Mouse (Mus musculus): ENCODE results near the gene Ly6g5b. TPM values are rescaled to one million over a fixed set of nuclear protein-coding genes. Genes with fewer than 3 reads are reported as not detected.

Gene Ly6g5b
- polyA plus RNA-seq, 1 experiment from 2014 or later = 0.40 TPM

GRCm38 (mm10) chr17:35088825-35089644, 26.2 kb downstream of the Ly6g5b start, which contains the start of gene Abhd16a:
Gene Abhd16a (plus strand): TSS chr17:35089263.
- Histone ChIP-seq H3K9ac (peak within 1 kb of the TSS; percentile 87), H3K4me2 (peak within 1 kb of the TSS; percentile 83), H3K9me3 (no peaks in the 10 kb centered on the region), H3K4me1 (peaks cover 22% of the 10 kb centered on the region), H3K27me3 (replicated peaks) (no peaks in the 10 kb centered on the region), H3K4me3 (peak within 1 kb of the TSS; percentile 73), H3K36me3 (peaks cover 34% of the 10 kb centered on the region), H3K27ac (replicated peaks) (peak within 1 kb of the TSS; percentile 92)
- 4% methylated on average over 52 of the region's 67 CpGs for WGBS
- peak; percentile 96 for ATAC-seq (ENCODE audit: extremely low read depth, insufficient number of reproducible peaks, low FRiP score, low TSS enrichment)

- no peak overlapping the region for H3K27ac ChIP-seq (replicated peaks)
- no peak for ATAC-seq (ENCODE audit: extremely low read depth, insufficient number of reproducible peaks, low FRiP score, low TSS enrichment)
- no peak overlapping the region for H3K4me2 ChIP-seq
- H3K9me3 ChIP-seq = no peaks in the 10 kb centered on the region
- H3K9ac ChIP-seq = no peak overlapping the region
- H3K4me1 ChIP-seq = peaks cover 22% of the 10 kb centered on the region
- H3K27me3 ChIP-seq (replicated peaks) = peaks cover 6% of the 10 kb centered on the region
- 34% methylated on average over 2 of the region's 2 CpGs for WGBS
- H3K36me3 ChIP-seq = peaks cover 25% of the 10 kb centered on the region
- no peak overlapping the region for H3K4me3 ChIP-seq
These were observed 27.1 kb downstream of the Ly6g5b start for GRCm38 (mm10) chr17:35088151-35088550.

GRCm38 (mm10) chr17:35085208-35085865, 29.9 kb downstream of the Ly6g5b start, which contains the start of gene Ly6g6f:
Gene Ly6g6f (minus strand): TSS chr17:35085610.
- 43% methylated on average over 7 of the region's 7 CpGs for WGBS
- H3K4me1 ChIP-seq = peaks cover 16% of the 10 kb centered on the region
- no peak within 1 kb of the TSS for H3K27ac ChIP-seq (replicated peaks)
- no peak within 1 kb of the TSS for H3K9ac ChIP-seq
- no peaks in the 10 kb centered on the region for H3K36me3 ChIP-seq
- no peak within 1 kb of the TSS for H3K4me3 ChIP-seq
- H3K9me3 ChIP-seq = no peaks in the 10 kb centered on the region
- no peak for ATAC-seq (ENCODE audit: extremely low read depth, insufficient number of reproducible peaks, low FRiP score, low TSS enrichment)
- H3K27me3 ChIP-seq (replicated peaks) = peaks cover 21% of the 10 kb centered on the region
- H3K4me2 ChIP-seq = no peak within 1 kb of the TSS

GRCm38 (mm10) chr17:35083929-35084497, 31.2 kb downstream of the Ly6g5b start:
- 52% methylated on average over 3 of the region's 3 CpGs for WGBS
- Histone ChIP-seq H3K4me3 (no peak overlapping the region), H3K9ac (no peak overlapping the region), H3K36me3 (no peaks in the 10 kb centered on the region), H3K27ac (replicated peaks) (no peak overlapping the region), H3K9me3 (no peaks in the 10 kb centered on the region), H3K4me1 (peaks cover 20% of the 10 kb centered on the region), H3K4me2 (no peak overlapping the region), H3K27me3 (replicated peaks) (peaks cover 21% of the 10 kb centered on the region)
- no peak for ATAC-seq (ENCODE audit: extremely low read depth, insufficient number of reproducible peaks, low FRiP score, low TSS enrichment)

- WGBS = 78% methylated on average over 16 of the region's 16 CpGs
These were observed 32.2 kb downstream of the Ly6g5b start for GRCm38 (mm10) chr17:35082841-35083576.

GRCm38 (mm10) chr17:35080710-35081109, 34.5 kb downstream of the Ly6g5b start:
- H3K4me1 ChIP-seq = peaks cover 31% of the 10 kb centered on the region
- no peaks in the 10 kb centered on the region for H3K36me3 ChIP-seq
- peaks cover 27% of the 10 kb centered on the region for H3K27me3 ChIP-seq (replicated peaks)
- no peak for ATAC-seq (ENCODE audit: extremely low read depth, insufficient number of reproducible peaks, low FRiP score, low TSS enrichment)
- H3K9ac ChIP-seq = no peak overlapping the region
- 91% methylated on average over 4 of the region's 4 CpGs for WGBS
- no peak overlapping the region for H3K4me2 ChIP-seq
- no peaks in the 10 kb centered on the region for H3K9me3 ChIP-seq
- no peak overlapping the region for H3K27ac ChIP-seq (replicated peaks)
- H3K4me3 ChIP-seq = no peak overlapping the region

More at GRCm38 (mm10) chr17:35082841-35083576, 32.2 kb downstream of the Ly6g5b start:
- Histone ChIP-seq H3K4me1 (peaks cover 18% of the 10 kb centered on the region), H3K9ac (no peak overlapping the region), H3K27me3 (replicated peaks) (peaks cover 26% of the 10 kb centered on the region), H3K4me3 (no peak overlapping the region), H3K9me3 (no peaks in the 10 kb centered on the region), H3K4me2 (no peak overlapping the region), H3K36me3 (no peaks in the 10 kb centered on the region), H3K27ac (replicated peaks) (no peak overlapping the region)
- no peak for ATAC-seq (ENCODE audit: extremely low read depth, insufficient number of reproducible peaks, low FRiP score, low TSS enrichment)

GRCm38 (mm10) chr17:35080248-35080647, 35.0 kb downstream of the Ly6g5b start:
- 27% methylated on average over 6 of the region's 6 CpGs for WGBS
- Histone ChIP-seq H3K9ac (peak overlapping the region; percentile 48), H3K27me3 (replicated peaks) (peaks cover 27% of the 10 kb centered on the region), H3K9me3 (peaks cover 2% of the 10 kb centered on the region; the same call in 1 of the 2 replicates), H3K4me1 (peaks cover 29% of the 10 kb centered on the region), H3K4me2 (peak overlapping the region; percentile 58), H3K4me3 (peak overlapping the region; percentile 10), H3K36me3 (no peaks in the 10 kb centered on the region), H3K27ac (replicated peaks) (no peak overlapping the region)
- ATAC-seq (ENCODE audit: extremely low read depth, insufficient number of reproducible peaks, low FRiP score, low TSS enrichment) = no peak

- Histone ChIP-seq H3K27ac (replicated peaks) (no peak overlapping the region), H3K4me2 (peak overlapping the region; percentile 58), H3K9me3 (peaks cover 2% of the 10 kb centered on the region; the same call in 1 of the 2 replicates), H3K4me3 (peak overlapping the region; percentile 10), H3K9ac (peak overlapping the region; percentile 48), H3K4me1 (peaks cover 29% of the 10 kb centered on the region), H3K27me3 (replicated peaks) (peaks cover 27% of the 10 kb centered on the region), H3K36me3 (no peaks in the 10 kb centered on the region)
- ATAC-seq (ENCODE audit: extremely low read depth, insufficient number of reproducible peaks, low FRiP score, low TSS enrichment) = no peak
- WGBS = 9% methylated on average over 9 of the region's 9 CpGs
These were observed 35.5 kb downstream of the Ly6g5b start for GRCm38 (mm10) chr17:35079778-35080177.

GRCm38 (mm10) chr17:35077786-35078233, 37.4 kb downstream of the Ly6g5b start, which contains the start of gene Ly6g6d:
Gene Ly6g6d (minus strand): TSS chr17:35078065.
- H3K27ac ChIP-seq (replicated peaks) = peak within 1 kb of the TSS; percentile 13; the same call in 1 of the 2 replicates
- H3K9me3 ChIP-seq = peaks cover 2% of the 10 kb centered on the region; the same call in 1 of the 2 replicates
- H3K9ac ChIP-seq = peak within 1 kb of the TSS; percentile 70
- H3K4me1 ChIP-seq = peaks cover 29% of the 10 kb centered on the region
- H3K4me2 ChIP-seq = peak within 1 kb of the TSS; percentile 67
- ATAC-seq (ENCODE audit: extremely low read depth, insufficient number of reproducible peaks, low FRiP score, low TSS enrichment) = no peak
- peaks cover 20% of the 10 kb centered on the region for H3K27me3 ChIP-seq (replicated peaks)
- H3K36me3 ChIP-seq = no peaks in the 10 kb centered on the region
- H3K4me3 ChIP-seq = peak within 1 kb of the TSS; percentile 41
- WGBS = 9% methylated on average over 14 of the region's 14 CpGs

- WGBS = 36% methylated on average over 2 of the region's 2 CpGs
- Histone ChIP-seq H3K27me3 (replicated peaks) (peaks cover 20% of the 10 kb centered on the region), H3K4me2 (peak overlapping the region; percentile 67), H3K4me1 (peaks cover 29% of the 10 kb centered on the region), H3K36me3 (no peaks in the 10 kb centered on the region), H3K9me3 (peaks cover 2% of the 10 kb centered on the region; the same call in 1 of the 2 replicates), H3K27ac (replicated peaks) (peak overlapping the region; percentile 13; the same call in 1 of the 2 replicates), H3K4me3 (peak overlapping the region; percentile 41), H3K9ac (peak overlapping the region; percentile 70)
- ATAC-seq (ENCODE audit: extremely low read depth, insufficient number of reproducible peaks, low FRiP score, low TSS enrichment) = no peak
These were observed 37.9 kb downstream of the Ly6g5b start for GRCm38 (mm10) chr17:35077285-35077684.

All from heart, embryonic 13.5 days (tissue).